8 mouse cellular contexts compared by ENCODE assay signal in genomic region chr14:76413773-76414121, GRCm38 (mm10). TPM values are rescaled to one million over a fixed set of nuclear protein-coding genes. Genes with fewer than 3 reads are reported as not detected.
DNase-seq lines count a peak whose midpoint lies in the region; ATAC-seq and TF ChIP-seq lines count a peak whose summit lies in the region.

No protein-coding gene starts in this region.

- peak overlapping the region; percentile 97 for H3K27ac ChIP-seq in gastrocnemius, adult 2 months
- peak overlapping the region; percentile 100 for H3K27ac ChIP-seq in forebrain, embryonic 14.5 days (ENCODE audit: low read depth, low read length)
- peak overlapping the region; percentile 73 for H3K27ac ChIP-seq in liver, embryonic 12.5 days

- H3K79me2 ChIP-seq in C2C12 (ENCODE audit: control insufficient read depth, insufficient read depth) = peaks cover 35% of the 10 kb centered on the region

- H3K4me3 ChIP-seq in gastrocnemius, adult 2 months = peak overlapping the region; percentile 96
- H3K4me3 ChIP-seq in C2C12 (ENCODE audit: insufficient read depth, poor library complexity, severe bottlenecking) = peak overlapping the region; percentile 61
- H3K4me3 ChIP-seq in forebrain, embryonic 14.5 days (ENCODE audit: low read depth, low read length) = peak overlapping the region; percentile 89
- peak overlapping the region; percentile 73 for H3K4me3 ChIP-seq in liver, embryonic 12.5 days

- peak overlapping the region; percentile 86 for H3ac ChIP-seq in C2C12 (ENCODE audit: control insufficient read depth, insufficient read length, low read depth)

- intact Hi-C loops in gastrocnemius, adult 2 months (cut with DNase I) = loop anchor here (5.0 kb wide), 2 partner anchors 101 to 156 kb away; no protein-coding TSS in a partner anchor

- peak overlapping the region; percentile 91 for H3K4me2 ChIP-seq in forebrain, embryonic 14.5 days (ENCODE audit: low read length)
- peak overlapping the region; percentile 96 for H3K4me2 ChIP-seq in liver, embryonic 12.5 days

- no peaks in the 10 kb centered on the region for H3K9me3 ChIP-seq in forebrain, embryonic 14.5 days (replicated peaks; ENCODE audit: control insufficient read depth, low read length)
- no peaks in the 10 kb centered on the region for H3K9me3 ChIP-seq in liver, embryonic 12.5 days (replicated peaks)

- peaks cover 26% of the 10 kb centered on the region for H3K79me3 ChIP-seq in C2C12 (ENCODE audit: low read depth)

- no peak for DNase-seq in gastrocnemius, adult 2 months
- no peak for DNase-seq in gastrocnemius, adult 8-10 months (ENCODE audit: low spot score in 2 of 2)
- no peak for DNase-seq in forebrain, embryonic 14.5 days (ENCODE audit: low spot score)
- DNase-seq in urinary bladder, adult 18-20 months (ENCODE audit: low spot score in 2 of 2) = no peak
- DNase-seq in T-cell, adult 2 months (ENCODE audit: low spot score) = no peak
- DNase-seq in thymus, postnatal 14 days = no peak

- peaks cover 23% of the 10 kb centered on the region for H3K4me1 ChIP-seq in forebrain, embryonic 14.5 days (ENCODE audit: control insufficient read depth, insufficient read depth, low read length)
- H3K4me1 ChIP-seq in liver, embryonic 12.5 days = peaks cover 35% of the 10 kb centered on the region

- peak overlapping the region; percentile 99 for H3K9ac ChIP-seq in forebrain, embryonic 14.5 days (ENCODE audit: low read length)
- peak overlapping the region; percentile 73 for H3K9ac ChIP-seq in liver, embryonic 12.5 days

- no peaks in the 10 kb centered on the region for H3K27me3 ChIP-seq in C2C12 (ENCODE audit: control insufficient read depth, insufficient read depth, insufficient read length)
- no peaks in the 10 kb centered on the region for H3K27me3 ChIP-seq in forebrain, embryonic 14.5 days (replicated peaks; ENCODE audit: control insufficient read depth, insufficient read depth, low read length)
- peaks cover 41% of the 10 kb centered on the region for H3K27me3 ChIP-seq in liver, embryonic 12.5 days (replicated peaks)

- TF ChIP-seq CTCF in gastrocnemius, adult 2 months (IDR thresholded peaks at IDR 0.05) = peak; percentile 37
- TF ChIP-seq CTCF in C2C12 (IDR thresholded peaks at IDR 0.05; ENCODE audit: control insufficient read depth, insufficient read depth, insufficient read length) = peak; percentile 5

- WGBS in forebrain, embryonic 14.5 days = under 1% methylated on average over 10 of the region's 10 CpGs
- 2% methylated on average over 10 of the region's 10 CpGs for WGBS in liver, embryonic 12.5 days (ENCODE audit: insufficient replicate concordance)

- no peak for ATAC-seq in forebrain, embryonic 14.5 days
- ATAC-seq in liver, embryonic 12.5 days = no peak

- peaks cover 23% of the 10 kb centered on the region for H3K36me3 ChIP-seq in C2C12 (ENCODE audit: control insufficient read depth, insufficient read depth)
- peaks cover 21% of the 10 kb centered on the region for H3K36me3 ChIP-seq in forebrain, embryonic 14.5 days (ENCODE audit: control insufficient read depth, insufficient read depth, low read length)
- peaks cover 19% of the 10 kb centered on the region for H3K36me3 ChIP-seq in liver, embryonic 12.5 days

TF ChIP-seq in C2C12, 6 proteins besides CTCF, POLR2A, EP300 and RAD21:
- TF ChIP-seq CEBPB (IDR thresholded peaks at IDR 0.05; ENCODE audit: low read depth) = no peak
- TF ChIP-seq MYOD1 (IDR thresholded peaks at IDR 0.05; ENCODE audit: control insufficient read depth, insufficient read length, low read depth) = no peak
- TF ChIP-seq MAX (IDR thresholded peaks at IDR 0.05) = no peak
- TF ChIP-seq USF1 (IDR thresholded peaks at IDR 0.05; ENCODE audit: low read depth) = no peak
- TF ChIP-seq MYOG (IDR thresholded peaks at IDR 0.05; ENCODE audit: control insufficient read depth, extremely low read depth, insufficient read length) = no peak
- no peak for TF ChIP-seq FOSL1 (IDR thresholded peaks at IDR 0.05; ENCODE audit: insufficient read depth, low read length, poor library complexity, severe bottlenecking)
TF ChIP-seq in C2C12: peak in this region for 0.

RNA-seq across cellular contexts. Expression of gene Tsc22d1, which starts 1.0 kb away (rescaled TPM):
- total RNA-seq in gastrocnemius, adult 2 months (2021) = 100 to 1,000 TPM; 131 to 151 TPM
- 100 to 1,000 TPM; 102 to 145 (median 124) TPM for total RNA-seq in gastrocnemius, adult 8-10 months (2022)
- polyA plus RNA-seq in C2C12 (2012; fragmentation: generic; extraction: Trizol) = 546 TPM
- 854 and 922 TPM in 2 replicates for polyA plus RNA-seq in forebrain, embryonic 14.5 days (2014; fragmentation: Nextera tagmentation; extraction: Ambion mirVana)
- polyA plus RNA-seq in liver, embryonic 12.5 days (2016; fragmentation: Nextera tagmentation; extraction: Ambion mirVana) = 133 and 145 TPM in 2 replicates
